In genomic region chr13:92029666-92030065, GRCm38 (mm10) we compare ENCODE assay signal across 22 mouse cellular contexts.
DNase-seq lines count a peak whose midpoint lies in the region; ATAC-seq lines count a peak whose summit lies in the region.
"Had no signal": no experiment of that assay in that cellular context is flagged by ENCODE, and none has a peak within 500 bp of the region (broad histone marks: within the 10 kb centered on the region; RNA-seq: fewer than 3 reads in every experiment).

No protein-coding gene starts in this region.

- 73% methylated on average over 3 of the region's 3 CpGs for WGBS in intestine, embryonic 15.5 days

- no peaks in the 10 kb centered on the region for H3K27me3 ChIP-seq in splenic B cell, adult 2 months (ENCODE audit: control insufficient read depth, insufficient read depth, low read length, poor library complexity, severe bottlenecking)
- no peaks in the 10 kb centered on the region for H3K27me3 ChIP-seq in intestine, embryonic 15.5 days (replicated peaks)
- H3K27me3 ChIP-seq: embryonic facial prominence, embryonic 13.5 days; forebrain, embryonic 12.5 days; heart, embryonic 15.5 days; hindbrain, embryonic 13.5 days had no signal

- H3K27ac ChIP-seq in intestine, embryonic 15.5 days = no peak overlapping the region
- H3K27ac ChIP-seq: embryonic facial prominence, embryonic 13.5 days; forebrain, embryonic 12.5 days; gastrocnemius, adult 2 months; heart, embryonic 15.5 days; hindbrain, embryonic 13.5 days had no signal

- no peaks in the 10 kb centered on the region for H3K36me3 ChIP-seq in splenic B cell, adult 2 months (ENCODE audit: control insufficient read depth, insufficient read depth, low read length, poor library complexity, severe bottlenecking)
- H3K36me3 ChIP-seq in intestine, embryonic 15.5 days = no peaks in the 10 kb centered on the region
- H3K36me3 ChIP-seq: embryonic facial prominence, embryonic 13.5 days; forebrain, embryonic 12.5 days; G1E; heart, embryonic 15.5 days; hindbrain, embryonic 13.5 days had no signal

- no peaks in the 10 kb centered on the region for H3K9me3 ChIP-seq in intestine, embryonic 15.5 days
- H3K9me3 ChIP-seq: embryonic facial prominence, embryonic 13.5 days; forebrain, embryonic 12.5 days; G1E; heart, embryonic 15.5 days; hindbrain, embryonic 13.5 days had no signal

- DNase-seq in spleen, postnatal 36 days (ENCODE audit: low spot score in 2 of 2) = peak; percentile 16 to 18
- no peak for DNase-seq in spleen, postnatal 4 days (ENCODE audit: low spot score in 2 of 2)
- peak; percentile 14 to 18 for DNase-seq in B cell, adult 2 months
- peak; percentile 2 for DNase-seq in Muller cell, postnatal 12 days (ENCODE audit: inconsistent ontology term)
- peak; percentile 52 for DNase-seq in splenic B cell, adult 2 months (ENCODE audit: low read depth, low spot score)
- no peak for DNase-seq in layer of hippocampus, adult 9-11 months
- DNase-seq: adrenal gland, postnatal 14 days; cerebellum, adult 11-12 months; cerebellum, adult 9-10 months; cerebellum, postnatal 25 days; gastrocnemius, adult 2 months; gastrocnemius, postnatal 25 days; heart, adult 18-20 months; heart, postnatal 14 days had no signal

- H3K4me2 ChIP-seq in intestine, embryonic 15.5 days (replicated peaks) = no peak overlapping the region
- H3K4me2 ChIP-seq: embryonic facial prominence, embryonic 13.5 days; forebrain, embryonic 12.5 days; heart, embryonic 11.5 days; heart, embryonic 15.5 days; hindbrain, embryonic 13.5 days had no signal

- no peak overlapping the region for H3K4me3 ChIP-seq in intestine, embryonic 15.5 days (replicated peaks)
- H3K4me3 ChIP-seq: embryonic facial prominence, embryonic 13.5 days; forebrain, embryonic 12.5 days; gastrocnemius, adult 2 months; heart, embryonic 15.5 days; hindbrain, embryonic 13.5 days had no signal

- no peak overlapping the region for H3K9ac ChIP-seq in intestine, embryonic 15.5 days
- H3K9ac ChIP-seq: embryonic facial prominence, embryonic 13.5 days; forebrain, embryonic 12.5 days; heart, embryonic 15.5 days; hindbrain, embryonic 13.5 days had no signal

- H3K4me1 ChIP-seq in intestine, embryonic 15.5 days (replicated peaks) = no peaks in the 10 kb centered on the region
- H3K4me1 ChIP-seq: embryonic facial prominence, embryonic 13.5 days; forebrain, embryonic 12.5 days; heart, embryonic 15.5 days; hindbrain, embryonic 13.5 days had no signal

- ATAC-seq in intestine, embryonic 15.5 days = no peak
- ATAC-seq: intestine, embryonic 16.5 days had no signal

Comparison
In these comparisons a context has a peak if more than half of its experiments do, and no peak if none do; other contexts are left out.
1. DNase-seq: peak in spleen, postnatal 36 days (2 of 2), B cell, adult 2 months (2 of 2), Muller cell, postnatal 12 days (single experiment) and splenic B cell, adult 2 months (single experiment); none in spleen, postnatal 4 days (0 of 2) and layer of hippocampus, adult 9-11 months (single experiment).